Mouse (Mus musculus): ENCODE measurements around the gene Hsd17b14. TPM values are rescaled to one million over a fixed set of nuclear protein-coding genes. Genes with fewer than 3 reads are reported as not detected.

Hsd17b14 gene
- polyA plus RNA-seq, 1 experiment = 1.3 TPM

DNA sequence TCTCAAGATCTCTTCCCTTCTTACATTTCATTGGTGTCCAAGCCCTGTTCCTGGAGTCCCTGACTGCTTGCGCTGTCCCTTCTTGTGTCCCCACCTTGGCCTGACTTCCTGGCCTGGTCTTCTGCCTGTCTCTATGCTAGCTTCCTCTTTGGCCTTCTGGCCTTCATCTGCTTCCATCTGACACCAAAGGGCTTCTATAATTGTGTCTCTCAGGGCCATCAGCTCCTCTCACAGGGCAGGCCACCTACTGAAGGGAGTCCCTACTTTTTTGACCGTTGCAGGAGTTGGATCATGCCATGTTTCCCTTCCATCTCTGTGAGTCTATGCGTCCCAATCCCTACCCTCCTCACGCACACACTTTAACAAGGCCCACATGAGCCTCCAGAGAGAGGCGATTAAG, 35.2 kb downstream of the Hsd17b14 start:
- TF ChIP-seq CTCF (IDR thresholded peaks at IDR 0.05; ENCODE audit: borderline replicate concordance, insufficient read depth, low read depth, low read length) (no peak), POLR2A (IDR thresholded peaks at IDR 0.05; ENCODE audit: borderline replicate concordance, insufficient read depth, low read length) (no peak)
- DNase-seq = no peak
- no peak overlapping the region for H3K4me3 ChIP-seq (replicated peaks; ENCODE audit: insufficient read depth, low read depth, low read length)
- no peaks in the 10 kb centered on the region for H3K27me3 ChIP-seq (ENCODE audit: control insufficient read depth, insufficient read depth, low read length)
- no peak overlapping the region for H3K27ac ChIP-seq (ENCODE audit: insufficient read depth, low read length)
- WGBS = 93% methylated on average over 5 of the region's 5 CpGs
- no peaks in the 10 kb centered on the region for H3K4me1 ChIP-seq (ENCODE audit: control insufficient read depth, insufficient read depth, low read length)

DNA sequence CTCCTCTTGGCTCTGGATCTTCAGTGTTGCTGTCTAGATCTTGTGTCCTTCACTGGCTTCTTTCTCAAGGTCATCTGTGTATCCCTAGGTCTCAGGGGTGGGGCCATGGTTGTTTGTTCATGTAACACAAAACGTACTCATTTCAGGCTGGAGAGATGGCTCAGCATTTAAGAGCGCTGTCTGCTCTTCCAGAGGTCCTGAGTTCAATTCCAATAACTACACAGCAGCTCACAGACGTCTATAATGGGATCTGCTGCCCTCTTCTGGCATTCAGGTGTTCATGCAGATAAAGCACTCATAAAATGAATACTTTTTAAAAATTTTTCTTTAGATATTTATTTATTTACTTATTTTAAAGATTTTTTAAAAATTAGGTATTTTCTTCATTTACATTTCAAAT, 36.2 kb downstream of the Hsd17b14 start:
- Histone ChIP-seq H3K27ac (ENCODE audit: insufficient read depth, low read length) (no peak overlapping the region), H3K4me3 (replicated peaks; ENCODE audit: insufficient read depth, low read depth, low read length) (no peak overlapping the region), H3K4me1 (ENCODE audit: control insufficient read depth, insufficient read depth, low read length) (no peaks in the 10 kb centered on the region), H3K27me3 (ENCODE audit: control insufficient read depth, insufficient read depth, low read length) (no peaks in the 10 kb centered on the region)
- WGBS = 58% methylated on average over 3 of the region's 3 CpGs
- 0 out of 2 replicates have a peak, but pooled peaks have one; percentile 1 for TF ChIP-seq CTCF (IDR thresholded peaks at IDR 0.05; ENCODE audit: borderline replicate concordance, insufficient read depth, low read depth, low read length)
- no peak for TF ChIP-seq POLR2A (IDR thresholded peaks at IDR 0.05; ENCODE audit: borderline replicate concordance, insufficient read depth, low read length)
- no peak for DNase-seq

DNA sequence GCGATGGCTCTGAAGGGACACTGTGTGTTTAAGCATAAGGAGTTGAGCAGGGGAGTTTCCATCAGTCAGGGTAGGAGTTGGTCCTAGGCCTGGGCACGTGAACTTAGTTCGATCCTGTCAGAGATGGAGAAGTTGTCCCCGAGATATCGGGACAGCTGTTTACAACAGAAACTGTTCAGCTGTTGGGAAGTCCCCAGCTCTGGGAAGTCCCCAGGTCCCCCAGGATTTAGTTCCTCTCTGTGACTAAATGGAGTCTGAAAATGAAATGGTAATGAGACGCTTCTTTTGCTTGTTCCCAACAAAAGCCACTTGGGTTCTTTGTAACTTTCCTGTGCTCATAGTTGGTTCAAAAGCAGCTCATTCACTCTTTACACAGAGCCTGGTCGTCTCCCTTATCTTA, 37.2 kb downstream of the Hsd17b14 start:
- DNase-seq = no peak
- Histone ChIP-seq H3K4me1 (ENCODE audit: control insufficient read depth, insufficient read depth, low read length) (no peaks in the 10 kb centered on the region), H3K27me3 (ENCODE audit: control insufficient read depth, insufficient read depth, low read length) (no peaks in the 10 kb centered on the region), H3K4me3 (replicated peaks; ENCODE audit: insufficient read depth, low read depth, low read length) (no peak overlapping the region), H3K27ac (ENCODE audit: insufficient read depth, low read length) (no peak overlapping the region)
- TF ChIP-seq POLR2A (IDR thresholded peaks at IDR 0.05; ENCODE audit: borderline replicate concordance, insufficient read depth, low read length) (no peak), CTCF (IDR thresholded peaks at IDR 0.05; ENCODE audit: borderline replicate concordance, insufficient read depth, low read depth, low read length) (no peak)
- 87% methylated on average over 7 of the region's 7 CpGs for WGBS

DNA sequence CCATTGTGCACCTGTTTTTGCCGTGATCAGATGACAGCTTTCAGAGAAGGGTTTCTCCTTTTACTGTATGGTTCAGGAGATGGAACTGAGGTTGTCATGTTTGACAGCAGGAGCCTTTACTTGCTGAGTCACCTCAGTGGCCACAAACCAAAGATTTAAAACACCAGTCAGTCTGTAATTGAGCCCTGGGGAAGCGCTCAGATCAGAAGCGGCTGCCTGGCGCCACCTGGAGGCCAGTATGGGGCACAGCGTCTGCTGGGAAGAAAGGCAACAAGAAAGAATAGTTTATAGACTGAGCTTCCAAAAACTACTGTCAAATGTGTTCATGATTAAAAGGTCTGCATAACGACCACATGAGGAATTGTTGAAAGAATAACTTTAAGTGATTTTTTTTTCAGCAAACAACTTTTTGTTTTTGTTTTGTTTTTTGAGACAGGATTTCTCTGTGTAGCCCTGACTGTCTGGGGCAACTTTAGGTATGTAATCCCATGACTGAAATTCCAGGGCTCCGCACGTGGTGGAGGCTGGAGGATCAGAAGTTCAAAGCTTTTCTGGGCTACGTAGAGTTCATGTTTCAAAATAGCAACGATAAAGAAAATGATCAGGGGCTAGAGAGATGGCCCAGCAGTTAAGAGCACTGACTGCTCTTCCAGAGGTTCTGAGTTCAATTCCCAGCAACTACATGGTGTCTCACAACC, 38.6 kb downstream of the Hsd17b14 start:
- peak; percentile 75 to 77 for DNase-seq
- TF ChIP-seq CTCF (IDR thresholded peaks at IDR 0.05; ENCODE audit: borderline replicate concordance, insufficient read depth, low read depth, low read length) (peak; percentile 88), POLR2A (IDR thresholded peaks at IDR 0.05; ENCODE audit: borderline replicate concordance, insufficient read depth, low read length) (no peak)
- Histone ChIP-seq H3K4me1 (ENCODE audit: control insufficient read depth, insufficient read depth, low read length) (no peaks in the 10 kb centered on the region), H3K27ac (ENCODE audit: insufficient read depth, low read length) (no peak overlapping the region), H3K27me3 (ENCODE audit: control insufficient read depth, insufficient read depth, low read length) (no peaks in the 10 kb centered on the region), H3K4me3 (replicated peaks; ENCODE audit: insufficient read depth, low read depth, low read length) (no peak overlapping the region)
- WGBS = 21% methylated on average over 10 of the region's 10 CpGs

DNA sequence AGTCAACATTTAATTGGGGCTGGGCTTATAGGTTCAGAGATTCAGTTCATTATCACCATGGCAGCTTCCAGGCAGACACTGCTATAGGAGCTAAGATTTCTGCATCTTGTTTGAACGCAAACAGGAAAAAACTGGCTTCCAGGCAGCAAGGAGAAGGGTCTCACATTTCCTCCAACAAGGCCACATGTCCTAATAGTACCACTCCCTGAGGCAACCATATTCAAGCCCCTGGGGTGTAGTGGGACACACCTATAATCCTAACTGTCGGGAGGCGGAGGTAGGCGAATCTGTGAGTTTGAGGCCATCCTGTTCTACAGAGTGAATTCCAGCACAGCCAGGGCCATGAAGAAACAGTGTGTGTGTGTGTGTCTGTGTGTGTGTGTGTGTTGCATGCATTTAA, 40.5 kb downstream of the Hsd17b14 start:
- no peak overlapping the region for H3K4me3 ChIP-seq (replicated peaks; ENCODE audit: insufficient read depth, low read depth, low read length)
- H3K4me1 ChIP-seq (ENCODE audit: control insufficient read depth, insufficient read depth, low read length) = no peaks in the 10 kb centered on the region
- no peak overlapping the region for H3K27ac ChIP-seq (ENCODE audit: insufficient read depth, low read length)
- 80% methylated on average over 4 of the region's 4 CpGs for WGBS
- no peaks in the 10 kb centered on the region for H3K27me3 ChIP-seq (ENCODE audit: control insufficient read depth, insufficient read depth, low read length)
- DNase-seq = no peak
- TF ChIP-seq CTCF (IDR thresholded peaks at IDR 0.05; ENCODE audit: borderline replicate concordance, insufficient read depth, low read depth, low read length) (no peak), POLR2A (IDR thresholded peaks at IDR 0.05; ENCODE audit: borderline replicate concordance, insufficient read depth, low read length) (no peak)

DNA sequence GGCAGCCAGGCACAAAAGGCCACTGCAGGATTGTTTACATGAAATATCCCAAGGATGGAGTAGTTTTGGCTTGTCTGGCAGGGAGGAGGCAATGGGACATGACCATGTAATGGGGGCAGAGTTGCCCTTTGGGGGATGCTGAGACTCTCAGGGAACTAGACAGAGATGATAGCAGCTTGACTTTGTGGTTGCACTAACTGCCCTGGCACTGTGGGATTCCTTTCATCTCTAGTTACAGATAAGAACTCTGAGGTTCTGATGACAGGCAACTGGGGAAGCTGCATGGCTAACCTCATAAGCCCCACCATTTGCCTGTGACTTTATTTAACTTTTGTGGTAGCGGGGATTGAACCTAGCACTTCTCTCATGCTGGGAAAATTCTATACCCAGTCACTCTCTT, 41.4 kb downstream of the Hsd17b14 start:
- no peak overlapping the region for H3K4me3 ChIP-seq (replicated peaks; ENCODE audit: insufficient read depth, low read depth, low read length)
- no peak for TF ChIP-seq CTCF (IDR thresholded peaks at IDR 0.05; ENCODE audit: borderline replicate concordance, insufficient read depth, low read depth, low read length)
- no peaks in the 10 kb centered on the region for H3K27me3 ChIP-seq (ENCODE audit: control insufficient read depth, insufficient read depth, low read length)
- WGBS = 97% methylated on average over 1 of the region's 1 CpGs
- H3K4me1 ChIP-seq (ENCODE audit: control insufficient read depth, insufficient read depth, low read length) = no peaks in the 10 kb centered on the region
- DNase-seq = no peak
- H3K27ac ChIP-seq (ENCODE audit: insufficient read depth, low read length) = no peak overlapping the region

DNA sequence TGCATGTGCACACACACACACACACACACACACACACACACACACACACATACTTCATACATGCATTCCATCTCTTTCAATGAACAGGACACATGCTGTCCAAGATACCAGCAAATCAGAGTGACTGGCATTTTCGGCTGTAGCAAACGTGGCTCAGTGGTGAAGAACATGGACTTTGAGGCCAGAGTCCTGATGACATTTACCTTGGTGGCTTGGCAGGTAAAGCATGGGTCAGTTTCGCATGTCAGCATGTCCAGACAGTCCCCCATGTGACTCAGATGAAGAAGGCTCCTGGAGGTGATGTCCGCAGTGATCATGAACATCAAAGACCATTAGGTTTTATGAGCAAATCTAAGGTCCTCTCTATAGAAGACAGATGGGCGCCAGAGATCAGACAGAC, 42.3 kb downstream of the Hsd17b14 start:
- DNase-seq = no peak
- WGBS = 82% methylated on average over 5 of the region's 5 CpGs
- Histone ChIP-seq H3K4me1 (ENCODE audit: control insufficient read depth, insufficient read depth, low read length) (no peaks in the 10 kb centered on the region), H3K27ac (ENCODE audit: insufficient read depth, low read length) (no peak overlapping the region), H3K4me3 (replicated peaks; ENCODE audit: insufficient read depth, low read depth, low read length) (no peak overlapping the region), H3K27me3 (ENCODE audit: control insufficient read depth, insufficient read depth, low read length) (no peaks in the 10 kb centered on the region)
- no peak for TF ChIP-seq CTCF (IDR thresholded peaks at IDR 0.05; ENCODE audit: borderline replicate concordance, insufficient read depth, low read depth, low read length)
- no peak for TF ChIP-seq POLR2A (IDR thresholded peaks at IDR 0.05; ENCODE audit: borderline replicate concordance, insufficient read depth, low read length)

DNA sequence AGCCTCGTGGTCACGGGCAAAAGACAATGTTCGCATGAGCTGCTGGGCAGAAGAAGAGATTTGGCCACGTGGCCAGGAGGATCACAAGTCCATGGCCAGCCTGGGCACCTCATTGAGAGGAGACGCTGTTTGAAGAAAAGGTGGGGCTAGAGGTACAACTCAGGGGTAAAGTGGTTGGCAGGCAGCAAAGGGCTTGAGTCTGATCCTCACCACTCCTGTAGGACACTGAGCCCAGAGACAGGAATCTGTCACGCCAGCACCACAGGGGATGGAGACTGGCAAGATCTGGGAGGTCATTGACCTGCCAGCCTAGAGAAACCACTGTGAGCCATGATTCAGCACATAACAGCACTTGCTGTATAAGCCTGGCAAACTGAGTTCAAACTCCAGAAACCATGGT, 42.8 kb downstream of the Hsd17b14 start:
- Histone ChIP-seq H3K27ac (ENCODE audit: insufficient read depth, low read length) (no peak overlapping the region), H3K4me3 (replicated peaks; ENCODE audit: insufficient read depth, low read depth, low read length) (no peak overlapping the region), H3K27me3 (ENCODE audit: control insufficient read depth, insufficient read depth, low read length) (no peaks in the 10 kb centered on the region), H3K4me1 (ENCODE audit: control insufficient read depth, insufficient read depth, low read length) (no peaks in the 10 kb centered on the region)
- 44% methylated on average over 6 of the region's 6 CpGs for WGBS
- no peak for DNase-seq
- TF ChIP-seq CTCF (IDR thresholded peaks at IDR 0.05; ENCODE audit: borderline replicate concordance, insufficient read depth, low read depth, low read length) = no peak
- TF ChIP-seq POLR2A (IDR thresholded peaks at IDR 0.05; ENCODE audit: borderline replicate concordance, insufficient read depth, low read length) = no peak

All from cerebellum, adult 2 months (tissue).